Mouse (Mus musculus): ENCODE data around the gene Arhgap23. TPM values are rescaled to one million over a fixed set of nuclear protein-coding genes. Genes with fewer than 3 reads are reported as not detected.

Arhgap23 gene
- polyA plus RNA-seq, 1 experiment from 2014 or later = 6.0 TPM

GRCm38 (mm10) chr11:97468639-97469287 is 53.4 kb downstream of the Arhgap23 start:
- Histone ChIP-seq H3K9me3 (replicated peaks) (no peaks in the 10 kb centered on the region), H3K4me1 (replicated peaks) (no peaks in the 10 kb centered on the region), H3K27ac (0 out of 2 replicates have a peak overlapping the region, but pooled peaks have one; percentile 13), H3K9ac (no peak overlapping the region), H3K36me3 (peaks cover 72% of the 10 kb centered on the region), H3K4me3 (no peak overlapping the region), H3K27me3 (no peaks in the 10 kb centered on the region), H3K4me2 (no peak overlapping the region)
- WGBS = 52% methylated on average over 14 of the region's 14 CpGs
- ATAC-seq (replicated peaks; ENCODE audit: insufficient number of reproducible peaks, insufficient read depth, low FRiP score, low read depth) = peak; percentile 50; the same call in 1 of the 2 replicates

DNA sequence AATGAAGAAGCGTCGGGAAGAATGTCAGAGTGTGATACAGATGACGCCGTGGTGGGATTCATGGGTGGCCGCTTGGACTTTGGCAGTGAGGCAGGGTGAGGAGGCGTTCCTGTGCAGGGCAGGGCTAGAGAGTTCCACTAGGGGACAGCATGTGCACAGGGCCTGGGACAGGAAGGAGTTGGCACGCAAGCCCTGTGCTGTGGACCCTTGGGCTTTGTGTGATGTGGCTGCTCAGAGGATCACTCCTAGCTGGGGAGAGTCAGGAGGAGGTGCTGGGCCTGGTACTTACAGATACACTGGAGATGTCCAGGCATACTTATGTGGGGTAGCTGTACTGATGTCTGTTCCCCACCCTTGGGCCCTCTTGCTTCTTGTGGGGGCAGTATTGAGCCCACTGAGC is 54.5 kb downstream of the Arhgap23 start:
- Histone ChIP-seq H3K4me3 (no peak overlapping the region), H3K36me3 (peaks cover 70% of the 10 kb centered on the region), H3K27me3 (no peaks in the 10 kb centered on the region), H3K4me2 (no peak overlapping the region), H3K9ac (no peak overlapping the region), H3K27ac (no peak overlapping the region), H3K9me3 (replicated peaks) (no peaks in the 10 kb centered on the region), H3K4me1 (replicated peaks) (no peaks in the 10 kb centered on the region)
- no peak for ATAC-seq (replicated peaks; ENCODE audit: insufficient number of reproducible peaks, insufficient read depth, low FRiP score, low read depth)
- 91% methylated on average over 7 of the region's 7 CpGs for WGBS

DNA sequence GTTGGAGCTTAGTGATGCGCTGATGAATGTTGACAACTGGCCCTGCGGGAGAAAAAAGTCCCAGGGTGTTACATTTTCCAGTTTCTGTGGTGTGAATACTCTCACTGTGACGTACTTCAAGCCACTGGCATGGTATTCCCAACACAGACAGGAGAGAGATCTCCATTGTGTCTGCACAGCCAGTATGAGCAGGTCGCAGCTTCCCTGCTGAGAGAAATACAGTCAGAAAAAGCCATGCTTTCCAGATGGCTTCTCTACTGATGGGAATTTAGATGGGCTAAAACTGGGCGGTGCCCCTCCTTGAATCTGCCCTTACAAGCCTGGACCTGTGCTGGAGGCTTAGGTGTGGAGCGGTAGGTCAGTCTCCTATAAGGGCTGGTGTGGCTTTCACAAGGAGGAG is 55.9 kb downstream of the Arhgap23 start:
- no peaks in the 10 kb centered on the region for H3K27me3 ChIP-seq
- no peak overlapping the region for H3K27ac ChIP-seq
- H3K9me3 ChIP-seq (replicated peaks) = no peaks in the 10 kb centered on the region
- no peak overlapping the region for H3K4me3 ChIP-seq
- ATAC-seq (replicated peaks; ENCODE audit: insufficient number of reproducible peaks, insufficient read depth, low FRiP score, low read depth) = no peak
- H3K36me3 ChIP-seq = peaks cover 72% of the 10 kb centered on the region
- H3K9ac ChIP-seq = no peak overlapping the region
- H3K4me2 ChIP-seq = no peak overlapping the region
- 87% methylated on average over 6 of the region's 6 CpGs for WGBS
- no peaks in the 10 kb centered on the region for H3K4me1 ChIP-seq (replicated peaks)

- no peak overlapping the region for H3K4me2 ChIP-seq
These were observed 61.2 kb downstream of the Arhgap23 start for GRCm38 (mm10) chr11:97476334-97477095.

GRCm38 (mm10) chr11:97477431-97477830 is 62.1 kb downstream of the Arhgap23 start:
- Histone ChIP-seq H3K4me1 (replicated peaks) (peaks cover 6% of the 10 kb centered on the region), H3K36me3 (peaks cover 74% of the 10 kb centered on the region), H3K4me3 (no peak overlapping the region), H3K27me3 (no peaks in the 10 kb centered on the region), H3K9ac (no peak overlapping the region), H3K9me3 (replicated peaks) (no peaks in the 10 kb centered on the region), H3K27ac (no peak overlapping the region), H3K4me2 (no peak overlapping the region)
- 78% methylated on average over 7 of the region's 7 CpGs for whole genome bisulfite sequencing
- ATAC-seq (replicated peaks; ENCODE audit: insufficient number of reproducible peaks, insufficient read depth, low FRiP score, low read depth) = no peak

More at GRCm38 (mm10) chr11:97476334-97477095, 61.2 kb downstream of the Arhgap23 start:
- WGBS = 65% methylated on average over 8 of the region's 8 CpGs
- no peak for ATAC-seq (replicated peaks; ENCODE audit: insufficient number of reproducible peaks, insufficient read depth, low FRiP score, low read depth)
- Histone ChIP-seq H3K27me3 (no peaks in the 10 kb centered on the region), H3K9ac (no peak overlapping the region), H3K27ac (no peak overlapping the region), H3K9me3 (replicated peaks) (no peaks in the 10 kb centered on the region), H3K36me3 (peaks cover 74% of the 10 kb centered on the region), H3K4me3 (no peak overlapping the region), H3K4me1 (replicated peaks) (peaks cover 6% of the 10 kb centered on the region)

GRCm38 (mm10) chr11:97478345-97478744 is 63.0 kb downstream of the Arhgap23 start:
- Histone ChIP-seq H3K4me1 (replicated peaks) (peaks cover 6% of the 10 kb centered on the region), H3K36me3 (peaks cover 77% of the 10 kb centered on the region), H3K4me3 (no peak overlapping the region), H3K9me3 (replicated peaks) (no peaks in the 10 kb centered on the region), H3K27ac (no peak overlapping the region), H3K9ac (no peak overlapping the region), H3K4me2 (no peak overlapping the region), H3K27me3 (no peaks in the 10 kb centered on the region)
- WGBS = 88% methylated on average over 6 of the region's 6 CpGs
- no peak for ATAC-seq (replicated peaks; ENCODE audit: insufficient number of reproducible peaks, insufficient read depth, low FRiP score, low read depth)

DNA sequence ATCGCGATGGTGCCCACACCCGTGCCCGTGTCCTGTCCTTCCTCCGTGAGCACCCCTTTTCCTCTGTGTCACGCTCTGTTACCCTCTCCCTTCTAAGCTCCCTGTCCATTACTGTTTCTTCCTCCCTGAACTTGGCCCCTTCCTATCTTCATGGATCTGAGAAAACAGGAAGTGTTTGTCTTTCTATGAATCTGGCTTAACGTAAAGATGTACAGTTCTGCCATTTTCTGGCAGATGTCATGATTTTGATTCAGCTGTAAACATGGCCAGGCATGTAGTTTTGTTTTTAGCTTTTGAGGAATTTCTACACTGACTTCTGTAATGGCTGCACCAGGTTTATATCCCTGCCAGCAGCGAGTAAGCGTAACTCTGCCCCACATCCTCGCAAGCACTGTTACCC is 63.8 kb downstream of the Arhgap23 start:
- H3K27ac ChIP-seq = no peak overlapping the region
- peaks cover 6% of the 10 kb centered on the region for H3K4me1 ChIP-seq (replicated peaks)
- H3K4me2 ChIP-seq = no peak overlapping the region
- H3K27me3 ChIP-seq = no peaks in the 10 kb centered on the region
- H3K9me3 ChIP-seq (replicated peaks) = no peaks in the 10 kb centered on the region
- H3K9ac ChIP-seq = no peak overlapping the region
- no peak for ATAC-seq (replicated peaks; ENCODE audit: insufficient number of reproducible peaks, insufficient read depth, low FRiP score, low read depth)
- H3K4me3 ChIP-seq = no peak overlapping the region
- WGBS = 87% methylated on average over 10 of the region's 10 CpGs
- peaks cover 75% of the 10 kb centered on the region for H3K36me3 ChIP-seq

- peaks cover 6% of the 10 kb centered on the region for H3K4me1 ChIP-seq (replicated peaks)
- H3K27ac ChIP-seq = no peak overlapping the region
- whole genome bisulfite sequencing = 53% methylated on average over 8 of the region's 8 CpGs
- H3K27me3 ChIP-seq = no peaks in the 10 kb centered on the region
- ATAC-seq (replicated peaks; ENCODE audit: insufficient number of reproducible peaks, insufficient read depth, low FRiP score, low read depth) = no peak
- no peak overlapping the region for H3K9ac ChIP-seq
- no peaks in the 10 kb centered on the region for H3K9me3 ChIP-seq (replicated peaks)
- peaks cover 76% of the 10 kb centered on the region for H3K36me3 ChIP-seq
- H3K4me3 ChIP-seq = no peak overlapping the region
- no peak overlapping the region for H3K4me2 ChIP-seq
These were observed 64.5 kb downstream of the Arhgap23 start for GRCm38 (mm10) chr11:97479824-97480223.

GRCm38 (mm10) chr11:97485661-97486060 is 70.3 kb downstream of the Arhgap23 start:
- H3K27me3 ChIP-seq = no peaks in the 10 kb centered on the region
- H3K4me3 ChIP-seq = no peak overlapping the region
- no peak for ATAC-seq (replicated peaks; ENCODE audit: insufficient number of reproducible peaks, insufficient read depth, low FRiP score, low read depth)
- no peak overlapping the region for H3K27ac ChIP-seq
- peaks cover 63% of the 10 kb centered on the region for H3K36me3 ChIP-seq
- no peak overlapping the region for H3K4me2 ChIP-seq
- no peak overlapping the region for H3K9ac ChIP-seq
- peaks cover 4% of the 10 kb centered on the region; the same call in 1 of the 2 replicates for H3K4me1 ChIP-seq (replicated peaks)
- 59% methylated on average over 8 of the region's 8 CpGs for WGBS
- no peaks in the 10 kb centered on the region for H3K9me3 ChIP-seq (replicated peaks)

- Histone ChIP-seq H3K36me3 (peaks cover 71% of the 10 kb centered on the region), H3K4me2 (no peak overlapping the region), H3K27ac (no peak overlapping the region), H3K4me3 (no peak overlapping the region), H3K4me1 (replicated peaks) (peaks cover 4% of the 10 kb centered on the region; the same call in 1 of the 2 replicates), H3K9ac (no peak overlapping the region), H3K27me3 (no peaks in the 10 kb centered on the region), H3K9me3 (replicated peaks) (no peaks in the 10 kb centered on the region)
- 58% methylated on average over 3 of the region's 3 CpGs for WGBS
- no peak for ATAC-seq (replicated peaks; ENCODE audit: insufficient number of reproducible peaks, insufficient read depth, low FRiP score, low read depth)
These were observed 72.3 kb downstream of the Arhgap23 start for GRCm38 (mm10) chr11:97487656-97488055.

DNA sequence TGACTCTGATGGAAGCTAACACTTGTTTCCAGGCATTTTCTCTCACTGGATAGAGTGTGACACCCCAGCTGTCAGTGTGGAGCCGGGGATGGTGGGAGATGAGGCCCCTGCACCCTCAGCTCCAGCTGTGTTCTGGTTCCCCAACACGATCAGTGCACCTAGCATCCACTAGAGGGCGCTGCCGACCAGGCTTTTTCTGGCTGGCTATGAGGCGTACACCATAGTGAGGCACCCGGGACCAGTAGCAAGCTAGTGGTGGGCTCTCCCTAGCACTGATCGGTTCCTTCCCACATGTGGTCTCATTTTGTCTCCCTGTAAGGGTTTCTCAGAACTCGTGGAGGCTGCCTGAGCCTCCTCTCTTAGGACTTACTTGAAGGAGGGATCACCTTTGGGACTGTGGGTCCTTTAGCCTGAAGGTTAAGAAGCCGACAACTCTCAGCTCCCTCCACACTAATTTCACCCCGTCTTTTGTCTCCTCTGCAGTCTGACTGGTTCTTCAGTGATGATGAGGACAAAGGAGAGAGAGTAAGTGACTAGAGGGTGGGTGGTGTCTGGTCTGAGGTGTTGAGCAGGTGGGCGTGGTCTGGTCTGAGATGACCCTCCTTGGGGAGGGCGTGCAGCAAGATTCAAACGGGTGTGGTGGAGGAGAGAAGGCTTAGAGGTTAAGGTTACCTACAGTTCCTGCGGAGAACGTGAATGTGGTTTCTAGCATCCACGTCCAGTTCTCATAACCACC is 74.4 kb downstream of the Arhgap23 start:
- Histone ChIP-seq H3K27me3 (no peaks in the 10 kb centered on the region), H3K27ac (no peak overlapping the region), H3K4me1 (replicated peaks) (peaks cover 4% of the 10 kb centered on the region; the same call in 1 of the 2 replicates), H3K36me3 (peaks cover 73% of the 10 kb centered on the region), H3K4me2 (no peak overlapping the region), H3K9ac (no peak overlapping the region), H3K4me3 (no peak overlapping the region), H3K9me3 (replicated peaks) (no peaks in the 10 kb centered on the region)
- 40% methylated on average over 16 of the region's 16 CpGs for WGBS
- 0 out of 2 replicates have a peak, but pooled peaks have one; percentile 26 for ATAC-seq (replicated peaks; ENCODE audit: insufficient number of reproducible peaks, insufficient read depth, low FRiP score, low read depth)
